Mouse (Mus musculus): Measurements from ENCODE around the gene Ccdc38.
"Not testable (repeated sequence)": the region's sequence is repeated elsewhere in the genome, so short reads cannot be mapped to it uniquely, and the experiment has no call there.

Gene Ccdc38

GRCm38 (mm10) chr10:93548991-93549390 lies 8.6 kb downstream of the Ccdc38 start:
- peak; percentile 66 for DNase-seq (ENCODE audit: low read depth, low spot score)

- DNase-seq (ENCODE audit: low read depth, low spot score) = no peak
Measured at GRCm38 (mm10) chr10:93549821-93550220, 9.4 kb downstream of the Ccdc38 start.

- no peak for DNase-seq (ENCODE audit: low read depth, low spot score)
Measured at GRCm38 (mm10) chr10:93552596-93552995, 12.2 kb downstream of the Ccdc38 start.

- not testable (repeated sequence) for DNase-seq (ENCODE audit: low read depth, low spot score)
Measured at GRCm38 (mm10) chr10:93557971-93558370, 17.5 kb downstream of the Ccdc38 start.

GRCm38 (mm10) chr10:93559786-93560185 lies 19.4 kb downstream of the Ccdc38 start:
- DNase-seq (ENCODE audit: low read depth, low spot score) = no peak

- no peak for DNase-seq (ENCODE audit: low read depth, low spot score)
Measured at GRCm38 (mm10) chr10:93564518-93565090, 24.2 kb downstream of the Ccdc38 start.

GRCm38 (mm10) chr10:93567066-93567465 lies 26.6 kb downstream of the Ccdc38 start:
- DNase-seq (ENCODE audit: low read depth, low spot score) = no peak

GRCm38 (mm10) chr10:93567841-93568566 lies 27.6 kb downstream of the Ccdc38 start:
- no peak for DNase-seq (ENCODE audit: low read depth, low spot score)

GRCm38 (mm10) chr10:93568671-93569070 lies 28.2 kb downstream of the Ccdc38 start:
- DNase-seq (ENCODE audit: low read depth, low spot score) = no peak

GRCm38 (mm10) chr10:93572209-93572608 lies 31.8 kb downstream of the Ccdc38 start:
- DNase-seq (ENCODE audit: low read depth, low spot score) = no peak

- DNase-seq (ENCODE audit: low read depth, low spot score) = no peak
Measured at GRCm38 (mm10) chr10:93574966-93575365, 34.5 kb downstream of the Ccdc38 start.

GRCm38 (mm10) chr10:93575960-93576359 lies 35.5 kb downstream of the Ccdc38 start:
- no peak for DNase-seq (ENCODE audit: low read depth, low spot score)

- DNase-seq (ENCODE audit: low read depth, low spot score) = peak; percentile 66
Measured at GRCm38 (mm10) chr10:93577271-93577886, 36.9 kb downstream of the Ccdc38 start.

GRCm38 (mm10) chr10:93588796-93589195 lies 48.4 kb downstream of the Ccdc38 start:
- DNase-seq (ENCODE audit: low read depth, low spot score) = no peak

GRCm38 (mm10) chr10:93589281-93589848 lies 48.9 kb downstream of the Ccdc38 start, which contains the start of gene Snrpf:
Gene Snrpf, minus strand, starts transcription at chr10:93589706.
- DNase-seq (ENCODE audit: low read depth, low spot score) = peak; percentile 96

- DNase-seq (ENCODE audit: low read depth, low spot score) = no peak
Measured at GRCm38 (mm10) chr10:93592456-93592855, 52.0 kb downstream of the Ccdc38 start.

- DNase-seq (ENCODE audit: low read depth, low spot score) = peak; percentile 54
Measured at GRCm38 (mm10) chr10:93594022-93594482, 53.6 kb downstream of the Ccdc38 start.

- no peak for DNase-seq (ENCODE audit: low read depth, low spot score)
Measured at GRCm38 (mm10) chr10:93595831-93596230, 55.4 kb downstream of the Ccdc38 start.

- no peak for DNase-seq (ENCODE audit: low read depth, low spot score)
Measured at GRCm38 (mm10) chr10:93596641-93597040, 56.2 kb downstream of the Ccdc38 start.

- no peak for DNase-seq (ENCODE audit: low read depth, low spot score)
Measured at GRCm38 (mm10) chr10:93602309-93602708, 61.9 kb downstream of the Ccdc38 start.

- DNase-seq (ENCODE audit: low read depth, low spot score) = no peak
Measured at GRCm38 (mm10) chr10:93603256-93603655, 62.8 kb downstream of the Ccdc38 start.

- DNase-seq (ENCODE audit: low read depth, low spot score) = no peak
Measured at GRCm38 (mm10) chr10:93606326-93606725, 65.9 kb downstream of the Ccdc38 start.
